8 mouse cellular contexts compared by ENCODE assay signal in genomic region chr7:99151342-99151741, GRCm38 (mm10). TPM values are rescaled to one million over a fixed set of nuclear protein-coding genes. Genes with fewer than 3 reads are reported as not detected.
DNase-seq lines count a peak whose midpoint lies in the region; ATAC-seq and TF ChIP-seq lines count a peak whose summit lies in the region.

No protein-coding gene starts in this region.

- no peak overlapping the region for H3K27ac ChIP-seq in bone marrow, adult 2 months (ENCODE audit: control insufficient read depth, insufficient read depth, low read depth, low read length, poor library complexity)
- H3K27ac ChIP-seq in embryonic fibroblast, embryonic 13.5 days (ENCODE audit: insufficient read depth, low read length), result no peak overlapping the region
- no peak overlapping the region for H3K27ac ChIP-seq in heart, embryonic 14.5 days (replicated peaks in 1 of 2; ENCODE audit: control insufficient read depth in 1 of 2, insufficient read depth in 1 of 2, low read depth in 2 of 2, low read length in 2 of 2)
- no peak overlapping the region for H3K27ac ChIP-seq in liver, embryonic 12.5 days
- no peak overlapping the region for H3K27ac ChIP-seq in neural tube, embryonic 11.5 days (ENCODE audit: low read depth, low read length)
- H3K27ac ChIP-seq in stomach, embryonic 16.5 days (ENCODE audit: low read length), result no peak overlapping the region

- ATAC-seq in heart, embryonic 14.5 days (ENCODE audit: insufficient number of reproducible peaks, insufficient read depth, low FRiP score, low read depth), result peak; percentile 38; the same call in 1 of the 2 replicates
- peak; percentile 72 for ATAC-seq in liver, embryonic 12.5 days
- ATAC-seq in neural tube, embryonic 11.5 days (ENCODE audit: insufficient read depth, low FRiP score, low TSS enrichment), result no peak; the same call in 1 of the 2 replicates
- ATAC-seq in stomach, embryonic 16.5 days (ENCODE audit: insufficient read depth, low FRiP score), result peak; percentile 72

- no peak overlapping the region for H3K9ac ChIP-seq in heart, embryonic 14.5 days (ENCODE audit: low read length)
- no peak overlapping the region for H3K9ac ChIP-seq in liver, embryonic 12.5 days
- no peak overlapping the region for H3K9ac ChIP-seq in neural tube, embryonic 11.5 days (ENCODE audit: low read length)
- H3K9ac ChIP-seq in stomach, embryonic 16.5 days (ENCODE audit: low read length), result no peak overlapping the region

- peak; percentile 96 for TF ChIP-seq CTCF in bone marrow, adult 2 months (IDR thresholded peaks at IDR 0.05; ENCODE audit: control insufficient read depth, insufficient read depth, low read length)
- peak; percentile 90 for TF ChIP-seq CTCF in embryonic fibroblast, embryonic 13.5 days (IDR thresholded peaks at IDR 0.05; ENCODE audit: borderline replicate concordance, insufficient read depth, low read length)

- peaks cover 19% of the 10 kb centered on the region for H3K4me1 ChIP-seq in bone marrow, adult 2 months (ENCODE audit: control insufficient read depth, insufficient read depth, low read length)
- H3K4me1 ChIP-seq in embryonic fibroblast, embryonic 13.5 days (ENCODE audit: control insufficient read depth, insufficient read depth, low read length), result peaks cover 5% of the 10 kb centered on the region
- H3K4me1 ChIP-seq in heart, embryonic 14.5 days (ENCODE audit: control insufficient read depth in 2 of 2, insufficient read depth in 2 of 2, low read length in 2 of 2), result peaks cover 10 to 12% of the 10 kb centered on the region in 2 experiments
- H3K4me1 ChIP-seq in liver, embryonic 12.5 days, result peaks cover 25% of the 10 kb centered on the region
- H3K4me1 ChIP-seq in neural tube, embryonic 11.5 days (ENCODE audit: control insufficient read depth, insufficient read depth, low read length), result peaks cover 7% of the 10 kb centered on the region; the same call in 1 of the 2 replicates
- peaks cover 13% of the 10 kb centered on the region for H3K4me1 ChIP-seq in stomach, embryonic 16.5 days (ENCODE audit: control insufficient read depth, insufficient read depth, low read length)

- H3K36me3 ChIP-seq in heart, embryonic 14.5 days (ENCODE audit: control insufficient read depth, insufficient read depth, low read length), result no peaks in the 10 kb centered on the region
- H3K36me3 ChIP-seq in liver, embryonic 12.5 days, result no peaks in the 10 kb centered on the region
- H3K36me3 ChIP-seq in neural tube, embryonic 11.5 days (ENCODE audit: control insufficient read depth, insufficient read depth, low read length), result no peaks in the 10 kb centered on the region
- no peaks in the 10 kb centered on the region for H3K36me3 ChIP-seq in stomach, embryonic 16.5 days (ENCODE audit: control insufficient read depth, insufficient read depth, low read length)

- H3K27me3 ChIP-seq in heart, embryonic 14.5 days (ENCODE audit: control insufficient read depth, insufficient read depth, low read length), result no peaks in the 10 kb centered on the region
- no peaks in the 10 kb centered on the region for H3K27me3 ChIP-seq in liver, embryonic 12.5 days (replicated peaks)
- no peaks in the 10 kb centered on the region for H3K27me3 ChIP-seq in neural tube, embryonic 11.5 days (ENCODE audit: control insufficient read depth, insufficient read depth, low read length)
- H3K27me3 ChIP-seq in stomach, embryonic 16.5 days (ENCODE audit: control insufficient read depth, insufficient read depth, low read length), result no peaks in the 10 kb centered on the region

- no peak overlapping the region for H3K4me3 ChIP-seq in bone marrow, adult 2 months (replicated peaks; ENCODE audit: control insufficient read depth, low read depth, low read length)
- no peak overlapping the region for H3K4me3 ChIP-seq in embryonic fibroblast, embryonic 13.5 days (ENCODE audit: insufficient read depth, low read length)
- no peak overlapping the region for H3K4me3 ChIP-seq in heart, embryonic 14.5 days (ENCODE audit: control insufficient read depth in 1 of 2, insufficient read depth in 1 of 2, low read depth in 1 of 2, low read length in 2 of 2)
- no peak overlapping the region for H3K4me3 ChIP-seq in liver, embryonic 12.5 days
- no peak overlapping the region for H3K4me3 ChIP-seq in neural tube, embryonic 11.5 days (ENCODE audit: low read depth, low read length)
- H3K4me3 ChIP-seq in stomach, embryonic 16.5 days (replicated peaks; ENCODE audit: low read length), result no peak overlapping the region

- peak; percentile 97 for DNase-seq in B cell, adult 2 months
- peak; percentile 98 for DNase-seq in kidney, postnatal 10 days
- DNase-seq in neural tube, embryonic 11.5 days (ENCODE audit: low spot score), result peak; percentile 93

- H3K4me2 ChIP-seq in heart, embryonic 14.5 days (ENCODE audit: low read length), result no peak overlapping the region
- no peak overlapping the region for H3K4me2 ChIP-seq in liver, embryonic 12.5 days
- H3K4me2 ChIP-seq in neural tube, embryonic 11.5 days (ENCODE audit: low read depth), result no peak overlapping the region
- no peak overlapping the region for H3K4me2 ChIP-seq in stomach, embryonic 16.5 days (ENCODE audit: low read depth, low read length)

- TF ChIP-seq POLR2A in bone marrow, adult 2 months (IDR thresholded peaks at IDR 0.05; ENCODE audit: borderline replicate concordance, control insufficient read depth, low read depth, low read length), result no peak
- TF ChIP-seq POLR2A in embryonic fibroblast, embryonic 13.5 days (IDR thresholded peaks at IDR 0.05; ENCODE audit: low read depth, low read length), result no peak

- no peaks in the 10 kb centered on the region for H3K9me3 ChIP-seq in heart, embryonic 14.5 days (ENCODE audit: control insufficient read depth, low read length)
- H3K9me3 ChIP-seq in liver, embryonic 12.5 days (replicated peaks), result no peaks in the 10 kb centered on the region
- H3K9me3 ChIP-seq in neural tube, embryonic 11.5 days (ENCODE audit: control insufficient read depth, low read length), result no peaks in the 10 kb centered on the region
- H3K9me3 ChIP-seq in stomach, embryonic 16.5 days (replicated peaks; ENCODE audit: control insufficient read depth, low read length), result no peaks in the 10 kb centered on the region

- whole genome bisulfite sequencing in bone marrow, adult 2 months, result 0% methylated on average over 7 of the region's 7 CpGs
- WGBS in heart, embryonic 14.5 days, result 3% methylated on average over 7 of the region's 7 CpGs
- 3% methylated on average over 7 of the region's 7 CpGs for WGBS in liver, embryonic 12.5 days (ENCODE audit: insufficient replicate concordance)
- WGBS in neural tube, embryonic 11.5 days, result 8% methylated on average over 7 of the region's 7 CpGs
- WGBS in stomach, embryonic 16.5 days, result 5% methylated on average over 7 of the region's 7 CpGs

RNA-seq across cellular contexts. Expression of gene Uvrag, which starts 10.4 kb away (rescaled TPM):
- polyA plus RNA-seq in bone marrow, adult 2 months (2011; ENCODE audit: insufficient read depth, insufficient read length, low replicate concordance, missing spikeins), result 10.5 and 38.2 TPM in 2 replicates
- polyA plus RNA-seq in embryonic fibroblast, embryonic 13.5 days (2011; ENCODE audit: insufficient read length, low read depth, missing spikeins), result 40.2 and 40.8 TPM in 2 replicates
- polyA plus RNA-seq in heart, embryonic 14.5 days (2014; fragmentation: Nextera tagmentation; extraction: Ambion mirVana), result 18.9 and 19.1 TPM in 2 replicates
- polyA plus RNA-seq in liver, embryonic 12.5 days (2016; fragmentation: Nextera tagmentation; extraction: Ambion mirVana), result 13.5 and 15.1 TPM in 2 replicates
- 11.2 and 12.0 TPM in 2 replicates for polyA plus RNA-seq in neural tube, embryonic 11.5 days (2014; fragmentation: Nextera tagmentation; extraction: Ambion mirVana)
- 14.4 and 14.8 TPM in 2 replicates for polyA plus RNA-seq in stomach, embryonic 16.5 days (2015; fragmentation: Nextera tagmentation; extraction: Ambion mirVana)

RNA-seq across cellular contexts. Expression of gene Dgat2, which starts 31.2 kb away (rescaled TPM):
- 3.8 and 10.9 TPM in 2 replicates for polyA plus RNA-seq in bone marrow, adult 2 months (2011; ENCODE audit: insufficient read depth, insufficient read length, low replicate concordance, missing spikeins)
- polyA plus RNA-seq in embryonic fibroblast, embryonic 13.5 days (2011; ENCODE audit: insufficient read length, low read depth, missing spikeins), result 2.9 and 4.7 TPM in 2 replicates
- 19.8 and 22.3 TPM in 2 replicates for polyA plus RNA-seq in heart, embryonic 14.5 days (2014; fragmentation: Nextera tagmentation; extraction: Ambion mirVana)
- 57.5 and 59.3 TPM in 2 replicates for polyA plus RNA-seq in liver, embryonic 12.5 days (2016; fragmentation: Nextera tagmentation; extraction: Ambion mirVana)
- polyA plus RNA-seq in neural tube, embryonic 11.5 days (2014; fragmentation: Nextera tagmentation; extraction: Ambion mirVana), result 12.7 and 15.5 TPM in 2 replicates
- 103 and 124 TPM in 2 replicates for polyA plus RNA-seq in stomach, embryonic 16.5 days (2015; fragmentation: Nextera tagmentation; extraction: Ambion mirVana)
